In the genomic region with DNA sequence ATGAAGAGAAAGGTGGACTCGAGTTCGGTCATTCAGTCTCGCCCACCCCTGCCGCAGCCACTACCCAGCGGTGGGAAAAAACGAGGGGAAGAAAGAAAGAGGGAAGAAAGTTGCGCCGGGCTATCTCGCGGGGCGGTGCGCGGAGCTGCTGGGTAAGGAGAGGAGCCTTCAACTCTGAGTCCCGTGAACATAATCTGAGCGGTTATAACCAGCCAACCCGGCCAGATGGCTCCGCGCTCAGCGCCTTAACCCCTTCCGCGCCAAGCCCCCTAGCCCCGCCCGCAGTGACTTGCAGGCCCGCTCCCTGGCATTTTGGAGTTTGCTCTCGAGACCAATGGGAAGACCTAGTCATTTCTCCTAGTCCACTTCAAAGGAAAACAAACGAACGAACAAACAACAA, we compare ENCODE assay signal across 9 mouse cellular contexts. TPM values are rescaled to one million over a fixed set of nuclear protein-coding genes. Genes with fewer than 3 reads are reported as not detected.
DNase-seq lines count a peak whose midpoint lies in the region; ATAC-seq lines count a peak whose summit lies in the region.
"Had no signal": no experiment of that assay in that cellular context is flagged by ENCODE, and none has a peak within 500 bp of the region (broad histone marks: within the 10 kb centered on the region; RNA-seq: fewer than 3 reads in every experiment).

No protein-coding gene starts in this region.

- peak overlapping the region; percentile 61 for H3K9ac ChIP-seq in kidney, embryonic 14.5 days (ENCODE audit: low read depth, low read length)
- H3K9ac ChIP-seq in midbrain, embryonic 14.5 days (replicated peaks; ENCODE audit: low read length): no peak overlapping the region

- H3K9me3 ChIP-seq in kidney, embryonic 14.5 days (ENCODE audit: control insufficient read depth, low read length): no peaks in the 10 kb centered on the region
- no peaks in the 10 kb centered on the region for H3K9me3 ChIP-seq in midbrain, embryonic 14.5 days (ENCODE audit: control insufficient read depth, low read length)

- peak overlapping the region; percentile 37; the same call in 1 of the 2 replicates for H3K27ac ChIP-seq in kidney, embryonic 14.5 days (ENCODE audit: low read depth, low read length)
- H3K27ac ChIP-seq in midbrain, embryonic 14.5 days (replicated peaks; ENCODE audit: low read depth, low read length): no peak overlapping the region

- peaks cover 33% of the 10 kb centered on the region for H3K4me1 ChIP-seq in kidney, embryonic 14.5 days (ENCODE audit: control insufficient read depth, insufficient read depth, low read length)
- H3K4me1 ChIP-seq in midbrain, embryonic 14.5 days (ENCODE audit: control insufficient read depth, insufficient read depth, low read length): peaks cover 39% of the 10 kb centered on the region

- peak overlapping the region; percentile 86 for H3K4me2 ChIP-seq in kidney, embryonic 14.5 days (replicated peaks; ENCODE audit: low read depth, low read length)
- peak overlapping the region; percentile 64 for H3K4me2 ChIP-seq in midbrain, embryonic 14.5 days (ENCODE audit: low read length)

- DNase-seq in adrenal gland, postnatal 14 days: peak; percentile 32
- no peak for DNase-seq in adrenal gland, adult 2 months
- DNase-seq in cerebellum, adult 9-10 months: peak; percentile 53
- DNase-seq in midbrain, embryonic 14.5 days: peak; percentile 61
- DNase-seq in adipocyte (ENCODE audit: low spot score): no peak

- peak overlapping the region; percentile 54 for H3K4me3 ChIP-seq in kidney, embryonic 14.5 days (ENCODE audit: low read length)
- H3K4me3 ChIP-seq in midbrain, embryonic 14.5 days (replicated peaks; ENCODE audit: low read depth, low read length): peak overlapping the region; percentile 30

- no peaks in the 10 kb centered on the region for H3K36me3 ChIP-seq in kidney, embryonic 14.5 days (ENCODE audit: control insufficient read depth, insufficient read depth, low read length)
- no peaks in the 10 kb centered on the region for H3K36me3 ChIP-seq in midbrain, embryonic 14.5 days (ENCODE audit: control insufficient read depth, insufficient read depth, low read length)

- 0 out of 2 replicates have a peak, but pooled peaks have one; percentile 27 for ATAC-seq in granulocyte monocyte progenitor cell, adult 5-6 weeks (replicated peaks; ENCODE audit: poor library complexity, severe bottlenecking)
- peak; percentile 45; the same call in 1 of the 2 replicates for ATAC-seq in kidney, embryonic 14.5 days (ENCODE audit: low FRiP score, low TSS enrichment)
- ATAC-seq in midbrain, embryonic 14.5 days (ENCODE audit: low FRiP score, low TSS enrichment): 0 out of 2 replicates have a peak, but pooled peaks have one; percentile 9
- ATAC-seq in inflammation-experienced regulatory T-cells, adult 6 months: no peak

- H3K27me3 ChIP-seq in kidney, embryonic 14.5 days (ENCODE audit: control insufficient read depth, insufficient read depth, low read length): no peaks in the 10 kb centered on the region
- H3K27me3 ChIP-seq in midbrain, embryonic 14.5 days (ENCODE audit: control insufficient read depth, insufficient read depth, low read length): peaks cover 65% of the 10 kb centered on the region

- 0% methylated on average over 27 of the region's 27 CpGs for WGBS in kidney, embryonic 14.5 days
- under 1% methylated on average over 27 of the region's 27 CpGs for WGBS in midbrain, embryonic 14.5 days

RNA-seq across cellular contexts. Expression of gene Ntf3, which starts 1.9 kb away (rescaled TPM):
- 2.1 and 3.7 TPM in 2 replicates for total RNA-seq in adrenal gland, postnatal 14 days (2021)
- 1 to 10 TPM; 2.2 to 3.2 TPM for total RNA-seq in adrenal gland, adult 2 months (2021)
- polyA plus RNA-seq in adrenal gland, adult 2 months (2012; rRNA removed): 0.82 and 1.0 TPM in 2 replicates
- total RNA-seq in granulocyte monocyte progenitor cell, adult 5-6 weeks (2014; fragmentation: Nextera tagmentation): not detected in 2 replicates
- not detected in 2 replicates for total RNA-seq in granulocyte monocyte progenitor cell, adult 5-6 weeks (2017)
- 20.7 TPM in 2 replicates for polyA plus RNA-seq in kidney, embryonic 14.5 days (2014; fragmentation: Nextera tagmentation; extraction: Ambion mirVana)
- 1.4 and 1.8 TPM in 2 replicates for polyA plus RNA-seq in midbrain, embryonic 14.5 days (2014; fragmentation: Nextera tagmentation; extraction: Ambion mirVana)
- polyA plus RNA-seq in inflammation-experienced regulatory T-cells, adult 6 months (2017; shearing (Covaris generic)): not detected
- total RNA-seq: common myeloid progenitor, adult 5-6 weeks had no signal

Comparison
In these comparisons a context has a peak if more than half of its experiments do, and no peak if none do; other contexts are left out.
1. DNase-seq: peak in adrenal gland, postnatal 14 days (single experiment), cerebellum, adult 9-10 months (single experiment) and midbrain, embryonic 14.5 days (single experiment); none in adrenal gland, adult 2 months (single experiment) and adipocyte (single experiment).